Mouse (Mus musculus): Measurements from ENCODE around the gene Ecd. TPM values are rescaled to one million over a fixed set of nuclear protein-coding genes. Genes with fewer than 3 reads are reported as not detected.
A peak's percentile ranks its signal among the peaks of the same experiment; 100 is the strongest.

Ecd gene
- total and polyA plus RNA-seq, 2 experiments from 2014 or later = 36.3 to 42.6 TPM

DNA sequence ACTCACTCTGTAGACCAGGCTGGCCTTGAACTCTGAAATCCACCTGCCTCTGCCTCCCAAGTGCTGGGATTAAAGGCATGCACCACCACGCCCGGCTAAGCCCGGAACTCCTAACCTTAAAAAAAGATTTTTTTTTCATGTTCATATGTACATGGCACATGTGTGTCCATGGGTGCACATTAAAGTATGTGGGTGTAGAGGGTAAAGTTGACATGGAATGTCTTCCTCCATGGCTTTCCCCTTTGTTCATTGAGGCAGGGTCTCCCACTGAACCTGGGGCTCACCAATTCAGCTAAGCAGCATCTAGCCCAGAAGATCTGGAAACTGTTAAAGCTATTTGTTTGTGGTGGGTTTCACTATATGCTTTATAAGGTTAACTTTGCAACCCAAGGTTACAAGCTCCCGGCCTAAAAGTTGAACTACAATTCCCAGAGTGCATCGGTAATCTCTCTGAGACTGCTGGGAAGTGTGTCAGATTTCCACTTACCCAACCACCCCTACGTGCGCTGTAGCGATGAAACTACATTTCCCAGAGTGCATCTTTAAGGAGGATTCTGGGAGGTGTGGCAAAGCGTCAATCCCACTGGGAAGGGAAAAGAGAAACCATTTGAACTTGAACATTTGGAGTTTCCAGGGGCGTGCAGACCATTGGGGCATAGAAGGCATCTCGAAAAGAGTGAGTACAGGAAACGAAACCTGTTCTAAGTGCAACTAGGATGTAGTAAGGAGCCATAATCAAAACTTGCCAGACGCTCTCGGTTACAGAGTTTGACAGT is 53.6 kb downstream of the Ecd start, which contains the start of gene Nudt13:
Nudt13 (plus strand) TSS at position 581 of the 776 bp plus-strand sequence.
- 25% methylated on average over 14 of the region's 14 CpGs for WGBS

GRCm38 (mm10) chr14:20291391-20291790 is 56.5 kb downstream of the Ecd start:
- Histone ChIP-seq H3K4me2 (ENCODE audit: low read depth, low read length, poor library complexity, severe bottlenecking) (no peak overlapping the region), H3K4me1 (ENCODE audit: insufficient read depth, low read length) (no peaks in the 10 kb centered on the region), H3K27me3 (ENCODE audit: insufficient read depth, low read length) (no peaks in the 10 kb centered on the region), H3K27ac (ENCODE audit: low read depth, low read length) (no peak overlapping the region), H3K9me3 (ENCODE audit: low read length) (no peaks in the 10 kb centered on the region), H3K9ac (replicated peaks; ENCODE audit: low read length, poor library complexity, severe bottlenecking) (no peak overlapping the region), H3K4me3 (ENCODE audit: low read depth, low read length) (no peak overlapping the region), H3K36me3 (ENCODE audit: insufficient read depth, low read length) (no peaks in the 10 kb centered on the region)
- WGBS = 38% methylated on average over 4 of the region's 4 CpGs
- no peak for ATAC-seq (ENCODE audit: low FRiP score)
- no peak for DNase-seq (ENCODE audit: low spot score)
- TF ChIP-seq CTCF (IDR thresholded peaks at IDR 0.05) = no peak

More for the DNA sequence above, 53.6 kb downstream of the Ecd start, which contains the start of gene Nudt13:
- DNase-seq (ENCODE audit: low spot score) = peak; percentile 98
- Histone ChIP-seq H3K4me3 (ENCODE audit: low read depth, low read length) (peak within 1 kb of the TSS; percentile 52), H3K9ac (replicated peaks; ENCODE audit: low read length, poor library complexity, severe bottlenecking) (0 out of 2 replicates have a peak within 1 kb of the TSS, but pooled peaks have one; percentile 33), H3K27ac (ENCODE audit: low read depth, low read length) (no peak within 1 kb of the TSS), H3K4me1 (ENCODE audit: insufficient read depth, low read length) (no peaks in the 10 kb centered on the region), H3K9me3 (ENCODE audit: low read length) (no peaks in the 10 kb centered on the region), H3K27me3 (ENCODE audit: insufficient read depth, low read length) (no peaks in the 10 kb centered on the region), H3K4me2 (ENCODE audit: low read depth, low read length, poor library complexity, severe bottlenecking) (peak within 1 kb of the TSS; percentile 58), H3K36me3 (ENCODE audit: insufficient read depth, low read length) (no peaks in the 10 kb centered on the region)
- TF ChIP-seq CTCF (IDR thresholded peaks at IDR 0.05) = no peak
- peak; percentile 94 for ATAC-seq (ENCODE audit: low FRiP score)

Other genes with a start within 250 kb of the Ecd start
- 3.8 and 4.9 TPM in 2 replicates for gene Saysd1, start 209.6 kb downstream of the Ecd start, total RNA-seq (2014; rRNA removed)
- gene Saysd1, start 209.6 kb downstream of the Ecd start, polyA plus RNA-seq (2015; fragmentation: Nextera tagmentation; extraction: Ambion mirVana) = 8.6 and 9.8 TPM in 2 replicates
- gene Kcnk5, start 166.3 kb downstream of the Ecd start, total RNA-seq (2014; rRNA removed) = 0.99 and 1.0 TPM in 2 replicates
- gene Kcnk5, start 166.3 kb downstream of the Ecd start, polyA plus RNA-seq (2015; fragmentation: Nextera tagmentation; extraction: Ambion mirVana) = 0.70 and 0.80 TPM in 2 replicates
- 0.38 TPM in 1 of 2 replicates, not detected in the other for gene Kcnk16, start 78.9 kb downstream of the Ecd start, total RNA-seq (2014; rRNA removed)
- gene Kcnk16, start 78.9 kb downstream of the Ecd start, polyA plus RNA-seq (2015; fragmentation: Nextera tagmentation; extraction: Ambion mirVana) = not detected in 2 replicates
- 6.9 and 16.2 TPM in 2 replicates for gene Nudt13, start 53.4 kb downstream of the Ecd start, total RNA-seq (2014; rRNA removed)
- gene Nudt13, start 53.4 kb downstream of the Ecd start, polyA plus RNA-seq (2015; fragmentation: Nextera tagmentation; extraction: Ambion mirVana) = 11.8 and 12.0 TPM in 2 replicates
- gene Fam149b, start within 50 bp of the Ecd start, total RNA-seq (2014; rRNA removed) = 61.5 and 70.3 TPM in 2 replicates
- 24.4 and 25.4 TPM in 2 replicates for gene Fam149b, start within 50 bp of the Ecd start, polyA plus RNA-seq (2015; fragmentation: Nextera tagmentation; extraction: Ambion mirVana)
- gene Dnajc9, start 40.8 kb upstream of the Ecd start, total RNA-seq (2014; rRNA removed) = 47.8 and 51.0 TPM in 2 replicates
- 96.3 and 98.7 TPM in 2 replicates for gene Dnajc9, start 40.8 kb upstream of the Ecd start, polyA plus RNA-seq (2015; fragmentation: Nextera tagmentation; extraction: Ambion mirVana)
- 28.2 and 36.2 TPM in 2 replicates for gene Mrps16, start 45.5 kb upstream of the Ecd start, total RNA-seq (2014; rRNA removed)
- gene Mrps16, start 45.5 kb upstream of the Ecd start, polyA plus RNA-seq (2015; fragmentation: Nextera tagmentation; extraction: Ambion mirVana) = 66.2 and 71.7 TPM in 2 replicates
- 1.1 and 2.8 TPM in 2 replicates for gene Cfap70, start 104.1 kb upstream of the Ecd start, total RNA-seq (2014; rRNA removed)
- gene Cfap70, start 104.1 kb upstream of the Ecd start, polyA plus RNA-seq (2015; fragmentation: Nextera tagmentation; extraction: Ambion mirVana) = 1.5 and 3.4 TPM in 2 replicates
- 22.5 and 26.7 TPM in 2 replicates for gene Anxa7, start 132.0 kb upstream of the Ecd start, total RNA-seq (2014; rRNA removed)
- 14.9 and 16.0 TPM in 2 replicates for gene Anxa7, start 132.0 kb upstream of the Ecd start, polyA plus RNA-seq (2015; fragmentation: Nextera tagmentation; extraction: Ambion mirVana)
- gene Mss51, start 148.8 kb upstream of the Ecd start, total RNA-seq (2014; rRNA removed) = 0.11 and 0.66 TPM in 2 replicates
- gene Mss51, start 148.8 kb upstream of the Ecd start, polyA plus RNA-seq (2015; fragmentation: Nextera tagmentation; extraction: Ambion mirVana) = 0.11 and 0.15 TPM in 2 replicates
- gene Ppp3cb, start 198.5 kb upstream of the Ecd start, total RNA-seq (2014; rRNA removed) = 147 and 223 TPM in 2 replicates
- gene Ppp3cb, start 198.5 kb upstream of the Ecd start, polyA plus RNA-seq (2015; fragmentation: Nextera tagmentation; extraction: Ambion mirVana) = 102 and 124 TPM in 2 replicates